Mouse (Mus musculus) kidney, embryonic 15.5 days (tissue): Measurements from ENCODE around the gene Cmklr1. TPM values are rescaled to one million over a fixed set of nuclear protein-coding genes. Genes with fewer than 3 reads are reported as not detected.

Source experiments
- ATAC-seq: fragments of 200-750 bp; cut with Nextera tagmentation; replicated peaks from 2 replicates; pipeline ENCODE4 v1.8.0; 2017; ENCODE audit warnings: moderate TSS enrichment; ENCODE audit not compliant: low FRiP score
- H3K27ac ChIP-seq: fragments of 300-500 bp; sonication (generic); 2 replicates; pipeline ENCODE4 v1.5.1; 2015; ENCODE audit warnings: mild to moderate bottlenecking, inconsistent platforms
- H3K27me3 ChIP-seq: fragments of 300-500 bp; sonication (generic); 2 replicates; pipeline ENCODE4 v1.6.1; 2015; ENCODE audit warnings: inconsistent platforms
- H3K36me3 ChIP-seq: fragments of 300-500 bp; sonication (generic); 2 replicates; pipeline ENCODE4 v1.6.1; 2015; ENCODE audit warnings: inconsistent platforms
- H3K4me1 ChIP-seq: fragments of 300-500 bp; sonication (generic); 2 replicates; pipeline ENCODE4 v1.6.1; 2015; ENCODE audit warnings: inconsistent platforms
- H3K4me2 ChIP-seq: fragments of 300-500 bp; sonication (generic); 2 replicates; pipeline ENCODE4 v1.6.1; 2015; ENCODE audit warnings: moderate library complexity, mild to moderate bottlenecking, inconsistent platforms
- H3K4me3 ChIP-seq: fragments of 300-500 bp; sonication (generic); replicated peaks from 2 replicates; pipeline ENCODE4 v1.5.1; 2015; ENCODE audit warnings: mild to moderate bottlenecking, inconsistent platforms
- H3K9ac ChIP-seq: fragments of 300-500 bp; sonication (generic); 2 replicates; pipeline ENCODE4 v1.6.1; 2015; ENCODE audit warnings: mild to moderate bottlenecking, inconsistent platforms
- H3K9me3 ChIP-seq: fragments of 300-500 bp; sonication (generic); replicated peaks from 2 replicates; pipeline ENCODE4 v1.6.1; 2016; ENCODE audit warnings: inconsistent platforms
- WGBS: fragments of 180-500 bp; shearing (Covaris S2); methylation state at CpG from one replicate; pipeline ENCODE4 v1.1.7; 2015; ENCODE audit warnings: mixed read lengths; 5-methylcytosine and 5-hydroxymethylcytosine counted together
- polyA plus RNA-seq: library from polyadenylated mRNA; unstranded; fragments of >200 nt; fragmentation: Nextera tagmentation; extraction: Ambion mirVana; gene quantifications from 2 replicates; pipeline ENCODE4 v1.2.1, GENCODE M21; 2015

Cmklr1 gene
- polyA plus RNA-seq, 1 experiment from 2014 or later = 5.0 TPM

DNA sequence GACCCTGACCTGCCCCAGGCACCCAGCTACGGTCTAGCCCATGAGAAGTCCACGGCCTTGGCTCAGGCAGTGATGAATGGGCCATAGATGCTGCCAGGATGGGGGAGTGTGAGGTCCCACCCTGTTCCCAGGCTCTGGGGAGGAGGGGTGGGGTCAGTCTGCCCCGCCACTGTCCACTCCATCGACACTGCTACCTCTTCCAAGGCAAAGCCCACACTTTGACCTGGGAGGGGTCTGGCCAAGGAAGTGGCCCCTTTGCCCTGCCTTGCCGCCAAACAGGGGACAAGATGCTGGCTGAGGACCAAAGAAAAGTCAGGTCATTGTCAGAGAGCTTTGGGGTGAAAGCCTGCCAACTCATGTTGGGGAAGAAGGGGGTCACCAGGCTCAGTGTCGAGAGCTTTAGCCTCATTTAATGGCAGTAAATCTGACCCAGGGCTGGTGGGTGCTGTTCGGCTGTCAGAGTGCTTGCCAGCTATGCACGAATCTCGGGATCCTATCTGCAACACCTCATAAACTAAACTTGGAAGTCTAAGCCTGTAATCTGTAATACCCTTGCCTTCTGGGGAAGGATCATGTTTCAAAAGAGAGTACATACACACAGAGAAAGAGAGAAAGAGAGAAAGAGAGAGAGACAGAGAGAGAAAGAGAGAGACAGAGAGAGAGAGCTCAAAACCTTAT is 17.1 kb downstream of the Cmklr1 start:
- 9% methylated on average over 9 of the region's 9 CpGs for whole genome bisulfite sequencing
- Histone ChIP-seq H3K4me3 (no peak overlapping the region), H3K4me1 (peaks cover 79% of the 10 kb centered on the region), H3K36me3 (no peaks in the 10 kb centered on the region), H3K27ac (peak overlapping the region; percentile 49), H3K9me3 (no peaks in the 10 kb centered on the region), H3K4me2 (0 out of 2 replicates have a peak overlapping the region, but pooled peaks have one; percentile 7), H3K27me3 (no peaks in the 10 kb centered on the region), H3K9ac (no peak overlapping the region)
- ATAC-seq = no peak

DNA sequence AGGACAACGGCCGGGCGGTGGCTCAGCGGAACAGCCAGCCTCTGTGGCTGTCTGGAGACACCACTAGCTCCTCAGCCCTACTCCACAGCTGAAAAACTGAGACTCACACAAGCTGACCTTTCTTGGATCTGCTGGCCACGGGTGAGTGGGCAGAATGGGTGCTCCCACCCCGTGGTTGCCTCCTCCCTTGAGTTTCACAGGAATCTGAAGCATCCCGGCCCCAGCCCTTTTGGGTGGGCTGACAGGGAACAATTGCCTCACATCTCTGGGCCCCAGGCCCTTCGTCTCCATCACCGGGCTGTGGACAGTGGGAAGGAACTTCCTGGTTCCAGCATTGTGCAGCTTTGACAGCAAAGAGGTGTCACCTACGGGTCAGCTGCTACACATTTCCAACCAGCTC is 20.1 kb downstream of the Cmklr1 start:
- Histone ChIP-seq H3K4me1 (peaks cover 71% of the 10 kb centered on the region), H3K36me3 (no peaks in the 10 kb centered on the region), H3K27ac (no peak overlapping the region), H3K9me3 (no peaks in the 10 kb centered on the region), H3K9ac (no peak overlapping the region), H3K4me2 (no peak overlapping the region), H3K4me3 (no peak overlapping the region), H3K27me3 (peaks cover 3% of the 10 kb centered on the region; the same call in 1 of the 2 replicates)
- WGBS = 42% methylated on average over 10 of the region's 10 CpGs
- ATAC-seq = no peak; the same call in 1 of the 2 replicates

DNA sequence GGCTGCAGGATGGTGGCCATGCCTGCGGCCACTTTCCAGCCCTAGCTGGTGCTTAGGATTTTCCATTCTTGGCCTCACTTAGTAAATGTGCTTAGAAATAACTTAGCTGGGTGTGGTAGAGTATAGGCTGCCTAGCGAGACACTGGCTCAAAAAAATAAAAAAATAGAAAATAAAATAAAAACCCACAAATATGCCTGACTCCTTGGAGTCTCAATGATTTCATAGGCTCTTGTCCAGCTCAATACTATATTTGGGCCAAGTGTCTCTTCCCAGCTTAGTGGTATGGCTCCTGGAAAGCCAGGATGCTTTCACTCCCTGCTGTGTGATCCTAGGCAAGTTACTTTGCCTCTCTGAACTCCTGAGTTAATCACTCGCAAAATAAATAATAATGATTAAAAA is 21.0 kb downstream of the Cmklr1 start:
- peaks cover 63% of the 10 kb centered on the region for H3K4me1 ChIP-seq
- 83% methylated on average over 3 of the region's 3 CpGs for WGBS
- peaks cover 3% of the 10 kb centered on the region; the same call in 1 of the 2 replicates for H3K27me3 ChIP-seq
- no peak for ATAC-seq
- H3K27ac ChIP-seq = no peak overlapping the region
- no peaks in the 10 kb centered on the region for H3K9me3 ChIP-seq
- no peak overlapping the region for H3K9ac ChIP-seq
- no peak overlapping the region for H3K4me3 ChIP-seq
- H3K36me3 ChIP-seq = no peaks in the 10 kb centered on the region
- no peak overlapping the region for H3K4me2 ChIP-seq

DNA sequence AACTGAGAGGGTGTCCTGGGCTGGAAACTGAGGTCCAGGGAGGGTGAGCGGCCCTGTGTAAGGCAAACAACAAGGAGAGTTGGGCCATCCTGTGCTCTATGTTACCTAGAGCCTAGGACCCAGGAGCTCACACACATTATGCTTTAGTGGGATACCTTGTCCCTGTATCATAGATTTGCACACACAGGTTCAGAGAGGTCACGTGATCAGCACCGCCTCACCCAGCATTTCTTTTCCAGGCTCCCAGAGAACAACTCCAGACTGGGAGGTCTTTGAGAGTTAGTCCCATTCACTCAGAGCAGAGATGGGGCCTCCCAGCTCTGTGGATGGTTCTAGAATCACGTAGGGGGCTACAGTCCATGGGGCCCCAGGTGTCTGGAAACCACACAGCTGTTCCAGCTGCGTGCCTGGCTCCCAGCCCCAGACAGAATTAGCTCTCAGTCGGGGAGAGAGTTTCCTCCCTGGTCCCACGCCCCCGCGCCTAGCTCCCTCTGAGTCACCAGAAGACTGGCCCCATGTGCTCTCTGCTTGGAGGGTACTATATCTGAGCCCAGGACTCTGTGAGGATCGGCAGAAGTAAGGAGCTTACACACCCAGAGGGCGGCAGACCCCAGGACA is 22.3 kb downstream of the Cmklr1 start:
- no peak overlapping the region for H3K9ac ChIP-seq
- H3K4me1 ChIP-seq = peaks cover 53% of the 10 kb centered on the region
- no peaks in the 10 kb centered on the region for H3K36me3 ChIP-seq
- peak; percentile 41; the same call in 1 of the 2 replicates for ATAC-seq
- H3K9me3 ChIP-seq = no peaks in the 10 kb centered on the region
- H3K27me3 ChIP-seq = peaks cover 3% of the 10 kb centered on the region; the same call in 1 of the 2 replicates
- H3K4me2 ChIP-seq = no peak overlapping the region
- no peak overlapping the region for H3K4me3 ChIP-seq
- peak overlapping the region; percentile 33; the same call in 1 of the 2 replicates for H3K27ac ChIP-seq
- WGBS = 27% methylated on average over 11 of the region's 11 CpGs

DNA sequence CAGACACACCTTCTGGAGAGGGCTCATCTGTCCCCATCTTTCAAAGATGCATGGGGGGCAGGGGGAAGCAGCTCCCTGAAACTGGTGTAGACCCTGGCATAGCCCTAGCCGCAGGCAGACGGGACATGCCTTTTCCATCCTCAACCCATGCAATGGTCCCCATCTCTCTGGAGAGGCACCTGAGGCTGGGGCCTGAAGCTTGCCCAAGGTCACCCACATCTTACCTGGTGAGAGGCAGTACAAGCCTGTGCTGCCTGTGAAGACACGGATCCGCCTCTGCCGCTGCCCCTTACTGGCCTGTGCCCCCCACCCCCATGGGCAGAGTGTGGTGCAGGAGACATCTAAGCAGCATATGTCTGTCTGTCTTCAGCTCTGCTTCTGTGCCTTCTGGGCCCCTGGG is 23.2 kb downstream of the Cmklr1 start:
- Histone ChIP-seq H3K36me3 (no peaks in the 10 kb centered on the region), H3K9me3 (no peaks in the 10 kb centered on the region), H3K9ac (no peak overlapping the region), H3K27me3 (peaks cover 3% of the 10 kb centered on the region; the same call in 1 of the 2 replicates), H3K4me1 (peaks cover 44% of the 10 kb centered on the region), H3K4me3 (no peak overlapping the region), H3K4me2 (no peak overlapping the region), H3K27ac (no peak overlapping the region)
- no peak for ATAC-seq
- 88% methylated on average over 5 of the region's 5 CpGs for WGBS

DNA sequence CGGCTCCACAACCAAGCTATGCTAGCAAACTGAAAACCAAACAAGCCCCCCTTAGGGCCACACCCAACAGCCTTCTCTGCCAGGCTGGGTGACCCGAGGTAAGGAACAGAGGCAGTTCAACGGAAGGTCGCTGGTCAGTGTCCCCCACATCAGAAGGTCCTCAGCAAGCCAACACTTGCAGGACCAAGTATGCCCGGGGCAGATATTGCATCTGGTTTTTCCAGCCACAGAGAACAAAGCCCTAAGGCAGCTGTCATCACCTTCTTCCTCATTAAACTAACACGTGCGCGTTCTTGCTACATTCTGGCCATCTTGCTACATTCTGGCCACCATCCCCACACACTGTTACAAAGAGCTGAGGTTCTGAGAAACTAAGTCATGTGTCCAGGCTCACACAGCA is 23.9 kb downstream of the Cmklr1 start:
- ATAC-seq = no peak

DNA sequence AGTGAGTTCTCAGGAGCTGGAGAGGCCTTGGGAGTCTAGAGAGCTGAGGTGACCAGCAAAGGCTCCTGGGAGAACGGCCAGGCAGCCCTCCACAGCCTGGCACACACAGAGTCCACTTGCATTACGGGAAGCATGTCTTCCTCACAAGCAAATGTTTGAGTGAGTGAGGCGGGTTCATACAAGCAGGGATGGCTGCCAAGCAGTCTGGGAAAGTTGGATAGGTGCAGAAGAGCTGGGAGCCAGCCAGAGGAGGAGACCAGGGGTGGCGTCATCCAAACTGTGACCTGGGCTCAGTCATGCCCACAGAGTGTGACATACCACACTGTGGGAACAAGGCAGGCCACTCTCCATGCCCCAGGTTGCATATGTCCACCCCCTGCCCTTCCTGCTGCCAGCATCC is 25.2 kb downstream of the Cmklr1 start:
- Histone ChIP-seq H3K4me2 (no peak overlapping the region), H3K9ac (no peak overlapping the region), H3K4me1 (peaks cover 33% of the 10 kb centered on the region), H3K27me3 (peaks cover 3% of the 10 kb centered on the region; the same call in 1 of the 2 replicates), H3K9me3 (no peaks in the 10 kb centered on the region), H3K4me3 (no peak overlapping the region), H3K27ac (no peak overlapping the region), H3K36me3 (no peaks in the 10 kb centered on the region)
- ATAC-seq = no peak
- 84% methylated on average over 4 of the region's 4 CpGs for WGBS

More for the DNA sequence above, 23.9 kb downstream of the Cmklr1 start:
- WGBS = 77% methylated on average over 8 of the region's 8 CpGs
- H3K36me3 ChIP-seq = no peaks in the 10 kb centered on the region
- no peak overlapping the region for H3K27ac ChIP-seq
- H3K4me1 ChIP-seq = peaks cover 44% of the 10 kb centered on the region
- no peak overlapping the region for H3K9ac ChIP-seq
- H3K9me3 ChIP-seq = no peaks in the 10 kb centered on the region
- no peak overlapping the region for H3K4me2 ChIP-seq
- no peak overlapping the region for H3K4me3 ChIP-seq
- peaks cover 3% of the 10 kb centered on the region; the same call in 1 of the 2 replicates for H3K27me3 ChIP-seq

DNA sequence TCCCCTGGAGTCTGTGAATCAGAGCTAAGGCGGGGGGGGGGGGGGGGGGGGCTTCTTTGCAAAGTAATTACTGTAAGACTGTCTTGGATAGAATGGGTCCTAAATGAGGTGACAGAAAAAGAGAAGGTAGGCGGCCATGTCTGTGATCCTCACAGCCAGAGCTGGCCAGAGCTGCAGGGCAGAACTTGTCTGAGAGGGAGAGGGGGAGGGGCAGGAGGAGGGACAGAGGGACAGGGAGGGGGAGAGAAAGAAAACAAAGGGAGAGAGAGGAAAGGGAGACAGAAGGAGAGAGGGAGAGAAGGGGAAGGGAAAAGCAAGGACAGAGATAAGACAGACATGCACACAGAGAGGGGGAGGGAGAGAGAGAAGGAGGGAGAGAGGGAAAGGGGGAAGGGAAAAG is 27.2 kb downstream of the Cmklr1 start:
- Histone ChIP-seq H3K4me3 (no peak overlapping the region), H3K9ac (no peak overlapping the region), H3K27me3 (peaks cover 3% of the 10 kb centered on the region; the same call in 1 of the 2 replicates), H3K9me3 (no peaks in the 10 kb centered on the region), H3K27ac (no peak overlapping the region), H3K4me1 (peaks cover 17% of the 10 kb centered on the region), H3K36me3 (no peaks in the 10 kb centered on the region), H3K4me2 (no peak overlapping the region)
- no peak for ATAC-seq
- WGBS = 24% methylated on average over 2 of the region's 2 CpGs

DNA sequence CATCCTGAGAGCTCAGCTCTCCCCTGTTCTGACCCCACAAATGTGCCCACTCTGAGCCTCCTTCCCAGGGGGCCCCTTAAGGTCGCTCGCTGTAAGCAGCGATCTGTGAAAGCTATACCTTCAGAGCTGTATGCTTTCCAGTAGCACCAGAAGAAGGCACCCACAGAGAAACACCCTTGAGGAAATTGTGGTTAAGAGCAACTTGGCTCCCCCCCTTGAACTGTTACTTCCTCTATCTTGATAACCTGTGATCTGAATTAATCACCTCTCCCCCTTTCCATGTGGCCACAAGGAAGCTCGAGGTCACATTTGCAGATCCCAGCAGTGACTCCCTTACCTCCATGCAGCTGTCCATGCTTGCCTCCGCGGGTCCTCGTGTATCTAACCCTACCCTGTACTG is 29.2 kb downstream of the Cmklr1 start:
- Histone ChIP-seq H3K4me3 (no peak overlapping the region), H3K9ac (no peak overlapping the region), H3K4me1 (peaks cover 6% of the 10 kb centered on the region; the same call in 1 of the 2 replicates), H3K27ac (no peak overlapping the region), H3K36me3 (no peaks in the 10 kb centered on the region), H3K4me2 (no peak overlapping the region), H3K27me3 (no peaks in the 10 kb centered on the region), H3K9me3 (no peaks in the 10 kb centered on the region)
- ATAC-seq = no peak
- WGBS = 64% methylated on average over 7 of the region's 7 CpGs

DNA sequence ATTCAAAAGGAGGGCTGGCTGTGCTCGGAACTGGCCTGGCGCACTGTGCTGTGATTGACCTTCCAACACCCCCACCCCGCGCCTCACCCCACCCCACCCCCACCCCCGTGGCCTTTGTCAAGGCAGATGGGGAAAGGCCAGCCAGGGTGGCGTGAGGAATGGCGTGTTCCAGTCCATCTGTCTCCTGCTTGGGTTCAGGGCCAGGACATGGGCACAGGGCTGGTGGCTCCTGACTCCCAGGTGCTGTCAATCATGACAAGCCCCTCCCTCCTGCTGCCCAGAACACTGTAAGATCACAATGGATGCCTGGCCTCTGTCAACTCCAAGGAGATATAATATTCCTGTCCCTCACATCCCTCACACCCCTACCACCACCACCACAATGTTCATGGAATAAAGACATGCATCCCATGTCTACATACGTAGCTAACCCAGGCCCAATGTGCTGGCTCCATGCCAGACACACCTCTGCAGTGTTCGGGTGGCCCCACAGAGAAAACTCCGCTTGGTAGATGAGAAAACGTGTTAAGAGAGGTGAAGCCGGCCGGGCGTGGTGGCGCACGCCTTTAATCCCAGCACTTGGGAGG is 30.0 kb downstream of the Cmklr1 start:
- no peak overlapping the region for H3K27ac ChIP-seq

DNA sequence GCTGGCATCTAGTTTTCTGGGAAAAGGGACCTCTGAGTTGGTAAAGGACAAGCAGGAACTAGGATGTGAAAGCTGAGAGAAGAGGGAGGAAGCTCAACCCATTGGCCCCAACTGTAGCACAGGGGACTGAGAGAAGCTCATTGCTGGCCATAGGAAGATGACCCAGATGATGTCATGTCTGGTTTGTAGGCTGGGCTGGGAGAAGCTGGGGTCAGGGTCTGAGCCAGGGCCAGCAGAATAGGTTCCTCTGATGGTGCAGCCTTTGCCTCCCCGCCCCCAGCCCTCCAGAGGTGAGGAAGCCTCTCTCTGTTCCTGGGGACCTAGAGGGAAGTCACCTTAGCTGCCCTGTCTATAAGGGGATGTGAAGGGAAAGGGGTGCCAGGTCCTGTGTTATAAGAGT is 31.1 kb downstream of the Cmklr1 start:
- no peaks in the 10 kb centered on the region for H3K36me3 ChIP-seq
- ATAC-seq = no peak
- H3K4me3 ChIP-seq = no peak overlapping the region
- H3K27me3 ChIP-seq = no peaks in the 10 kb centered on the region
- peaks cover 6% of the 10 kb centered on the region; the same call in 1 of the 2 replicates for H3K4me1 ChIP-seq
- 73% methylated on average over 1 of the region's 1 CpGs for WGBS
- H3K9me3 ChIP-seq = no peaks in the 10 kb centered on the region
- no peak overlapping the region for H3K4me2 ChIP-seq
- no peak overlapping the region for H3K9ac ChIP-seq
- H3K27ac ChIP-seq = no peak overlapping the region

More for the DNA sequence above, 30.0 kb downstream of the Cmklr1 start:
- H3K27me3 ChIP-seq = no peaks in the 10 kb centered on the region
- 64% methylated on average over 16 of the region's 16 CpGs for WGBS
- no peak overlapping the region for H3K9ac ChIP-seq
- H3K9me3 ChIP-seq = no peaks in the 10 kb centered on the region
- no peaks in the 10 kb centered on the region for H3K36me3 ChIP-seq
- no peak overlapping the region for H3K4me3 ChIP-seq
- H3K4me2 ChIP-seq = no peak overlapping the region
- H3K4me1 ChIP-seq = peaks cover 6% of the 10 kb centered on the region; the same call in 1 of the 2 replicates
- no peak for ATAC-seq

DNA sequence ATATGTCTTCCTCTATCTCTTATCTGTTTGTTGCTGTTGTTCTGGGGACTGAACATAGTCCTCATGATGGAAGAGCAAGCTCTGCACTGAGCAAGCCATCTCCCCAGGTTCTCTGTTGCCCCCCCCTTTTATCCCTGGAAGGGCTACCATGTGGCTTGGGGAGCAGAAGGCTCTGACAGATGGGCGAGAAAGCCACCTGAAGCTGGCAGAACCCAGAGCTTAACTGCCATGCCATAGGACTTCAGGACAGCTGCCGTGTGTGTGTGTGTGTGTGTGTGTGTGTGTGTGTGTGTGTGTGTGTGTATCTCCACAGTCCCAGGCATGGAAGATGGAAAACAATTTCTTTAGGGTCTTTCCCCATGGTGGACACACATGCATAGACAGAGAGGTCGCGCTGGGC is 31.5 kb downstream of the Cmklr1 start:
- H3K9ac ChIP-seq = no peak overlapping the region
- no peaks in the 10 kb centered on the region for H3K36me3 ChIP-seq
- H3K4me3 ChIP-seq = no peak overlapping the region
- no peak for ATAC-seq
- H3K4me2 ChIP-seq = no peak overlapping the region
- no peaks in the 10 kb centered on the region for H3K27me3 ChIP-seq
- H3K27ac ChIP-seq = no peak overlapping the region
- peaks cover 6% of the 10 kb centered on the region; the same call in 1 of the 2 replicates for H3K4me1 ChIP-seq
- H3K9me3 ChIP-seq = no peaks in the 10 kb centered on the region
- WGBS = 91% methylated on average over 4 of the region's 4 CpGs
